Comparison of ENCODE assay signal across 12 mouse cellular contexts in genomic region chr1:63854794-63855193, GRCm38 (mm10).
A peak's percentile ranks its signal among the peaks of the same experiment; 100 is the strongest.
DNase-seq lines count a peak whose midpoint lies in the region; ATAC-seq and TF ChIP-seq lines count a peak whose summit lies in the region.
"Had no signal": no experiment of that assay in that cellular context is flagged by ENCODE, and none has a peak within 500 bp of the region (broad histone marks: within the 10 kb centered on the region; RNA-seq: fewer than 3 reads in every experiment).

No protein-coding gene starts in this region.

- H3K4me2 ChIP-seq in intestine, postnatal 0 days (replicated peaks; ENCODE audit: low read depth): no peak overlapping the region
- no peak overlapping the region for H3K4me2 ChIP-seq in intestine, embryonic 16.5 days (ENCODE audit: low read depth, low read length)
- H3K4me2 ChIP-seq in midbrain, postnatal 0 days (ENCODE audit: low read depth, low read length, poor library complexity, severe bottlenecking): no peak overlapping the region
- no peak overlapping the region for H3K4me2 ChIP-seq in midbrain, embryonic 15.5 days
- H3K4me2 ChIP-seq: embryonic facial prominence, embryonic 15.5 days; neural tube, embryonic 15.5 days had no signal

- H3K9ac ChIP-seq in intestine, postnatal 0 days (ENCODE audit: low read depth, low read length): no peak overlapping the region
- H3K9ac ChIP-seq in intestine, embryonic 16.5 days (ENCODE audit: low read depth, low read length): no peak overlapping the region
- no peak overlapping the region for H3K9ac ChIP-seq in midbrain, postnatal 0 days (replicated peaks; ENCODE audit: low read length, poor library complexity, severe bottlenecking)
- no peak overlapping the region for H3K9ac ChIP-seq in midbrain, embryonic 15.5 days
- H3K9ac ChIP-seq: embryonic facial prominence, embryonic 15.5 days; neural tube, embryonic 15.5 days had no signal

- no peak overlapping the region for H3K4me3 ChIP-seq in intestine, postnatal 0 days (ENCODE audit: low read depth, low read length)
- H3K4me3 ChIP-seq in intestine, embryonic 16.5 days (ENCODE audit: low read length): no peak overlapping the region
- no peak overlapping the region for H3K4me3 ChIP-seq in midbrain, postnatal 0 days (ENCODE audit: low read depth, low read length)
- no peak overlapping the region for H3K4me3 ChIP-seq in midbrain, embryonic 15.5 days
- no peak overlapping the region for H3K4me3 ChIP-seq in small intestine, adult 2 months (ENCODE audit: low read depth, low read length)
- H3K4me3 ChIP-seq: embryonic facial prominence, embryonic 15.5 days; neural tube, embryonic 15.5 days had no signal

- no peak for TF ChIP-seq POLR2A in small intestine, adult 2 months (IDR thresholded peaks at IDR 0.05; ENCODE audit: low read depth, low read length)

- ATAC-seq in intestine, postnatal 0 days: no peak
- ATAC-seq in intestine, embryonic 16.5 days: no peak
- no peak for ATAC-seq in midbrain, postnatal 0 days (ENCODE audit: low FRiP score)
- ATAC-seq in midbrain, embryonic 15.5 days (replicated peaks): no peak

- H3K27me3 ChIP-seq in intestine, postnatal 0 days (replicated peaks; ENCODE audit: control insufficient read depth, insufficient read depth, low read length): no peaks in the 10 kb centered on the region
- H3K27me3 ChIP-seq in intestine, embryonic 16.5 days (replicated peaks; ENCODE audit: control insufficient read depth, insufficient read depth, low read length): no peaks in the 10 kb centered on the region
- no peaks in the 10 kb centered on the region for H3K27me3 ChIP-seq in midbrain, postnatal 0 days (ENCODE audit: insufficient read depth, low read length)
- H3K27me3 ChIP-seq in midbrain, embryonic 15.5 days (replicated peaks): no peaks in the 10 kb centered on the region
- no peaks in the 10 kb centered on the region for H3K27me3 ChIP-seq in small intestine, adult 2 months (ENCODE audit: control insufficient read depth, insufficient read depth, low read length)
- H3K27me3 ChIP-seq: embryonic facial prominence, embryonic 15.5 days; neural tube, embryonic 15.5 days had no signal

- no peak overlapping the region for H3K27ac ChIP-seq in intestine, postnatal 0 days (ENCODE audit: low read depth, low read length)
- no peak overlapping the region for H3K27ac ChIP-seq in intestine, embryonic 16.5 days (ENCODE audit: low read length)
- no peak overlapping the region for H3K27ac ChIP-seq in midbrain, postnatal 0 days (ENCODE audit: low read depth, low read length)
- H3K27ac ChIP-seq in midbrain, embryonic 15.5 days: no peak overlapping the region
- no peak overlapping the region for H3K27ac ChIP-seq in small intestine, adult 2 months (ENCODE audit: insufficient read depth, low read depth, low read length)
- H3K27ac ChIP-seq: embryonic facial prominence, embryonic 15.5 days; macrophage; neural tube, embryonic 15.5 days had no signal

- TF ChIP-seq CTCF in intestine, postnatal 0 days (IDR thresholded peaks at IDR 0.05; ENCODE audit: low read depth): peak; percentile 69
- peak; percentile 66 for TF ChIP-seq CTCF in midbrain, postnatal 0 days (IDR thresholded peaks at IDR 0.05)
- TF ChIP-seq CTCF in small intestine, adult 2 months (IDR thresholded peaks at IDR 0.05; ENCODE audit: extremely low read depth, insufficient read length, insufficient replicate concordance, low read depth, low read length): peak; percentile 19; the same call in 1 of the 2 replicates

- no peaks in the 10 kb centered on the region for H3K9me3 ChIP-seq in intestine, postnatal 0 days (ENCODE audit: control insufficient read depth)
- no peaks in the 10 kb centered on the region for H3K9me3 ChIP-seq in intestine, embryonic 16.5 days (ENCODE audit: control insufficient read depth, low read length)
- no peaks in the 10 kb centered on the region for H3K9me3 ChIP-seq in midbrain, postnatal 0 days (ENCODE audit: low read length)
- H3K9me3 ChIP-seq in midbrain, embryonic 15.5 days: no peaks in the 10 kb centered on the region
- H3K9me3 ChIP-seq: embryonic facial prominence, embryonic 15.5 days; neural tube, embryonic 15.5 days had no signal

- H3K4me1 ChIP-seq in intestine, postnatal 0 days (replicated peaks; ENCODE audit: control insufficient read depth, insufficient read depth, low read length): no peaks in the 10 kb centered on the region
- H3K4me1 ChIP-seq in intestine, embryonic 16.5 days (ENCODE audit: control insufficient read depth, insufficient read depth, low read length): 0 out of 2 replicates have a peak, but pooled peaks cover 3% of the 10 kb centered on the region
- peaks cover 8% of the 10 kb centered on the region for H3K4me1 ChIP-seq in midbrain, postnatal 0 days (ENCODE audit: insufficient read depth, low read length)
- H3K4me1 ChIP-seq in midbrain, embryonic 15.5 days: peaks cover 25% of the 10 kb centered on the region
- H3K4me1 ChIP-seq in small intestine, adult 2 months (ENCODE audit: control insufficient read depth, insufficient read depth, insufficient read length, low read length): 0 out of 2 replicates have a peak, but pooled peaks cover 1% of the 10 kb centered on the region
- H3K4me1 ChIP-seq: embryonic facial prominence, embryonic 15.5 days had no signal

- H3K36me3 ChIP-seq in intestine, postnatal 0 days (ENCODE audit: control insufficient read depth, insufficient read depth): no peaks in the 10 kb centered on the region
- H3K36me3 ChIP-seq in intestine, embryonic 16.5 days (ENCODE audit: control insufficient read depth, insufficient read depth, low read length): no peaks in the 10 kb centered on the region
- H3K36me3 ChIP-seq in midbrain, postnatal 0 days (ENCODE audit: insufficient read depth, low read length): no peaks in the 10 kb centered on the region
- no peaks in the 10 kb centered on the region for H3K36me3 ChIP-seq in midbrain, embryonic 15.5 days (replicated peaks)
- no peaks in the 10 kb centered on the region for H3K36me3 ChIP-seq in small intestine, adult 2 months (ENCODE audit: control insufficient read depth, insufficient read depth, low read length)
- H3K36me3 ChIP-seq: embryonic facial prominence, embryonic 15.5 days; neural tube, embryonic 15.5 days had no signal

- WGBS in intestine, postnatal 0 days: 56% methylated on average over 3 of the region's 3 CpGs
- WGBS in intestine, embryonic 16.5 days: 69% methylated on average over 3 of the region's 3 CpGs
- 63% methylated on average over 3 of the region's 3 CpGs for WGBS in midbrain, postnatal 0 days
- WGBS in midbrain, embryonic 15.5 days: 68% methylated on average over 3 of the region's 3 CpGs
- 64% methylated on average over 3 of the region's 3 CpGs for WGBS in small intestine, adult 2 months

- DNase-seq in midbrain, postnatal 0 days (ENCODE audit: low spot score): no peak
- peak; percentile 17 for DNase-seq in brain, adult 2 months (ENCODE audit: low read depth, low spot score)
- DNase-seq in cerebellum, adult 11 months: no peak
- no peak for DNase-seq in urinary bladder, postnatal 36 days (ENCODE audit: low spot score in 2 of 2)
- DNase-seq: layer of hippocampus, adult 9-11 months had no signal

Comparison
In these comparisons a context has a peak if more than half of its experiments do, and no peak if none do; other contexts are left out.
1. CTCF ChIP-seq: peak in every context shown above with its lines; median percentile 69 in intestine, postnatal 0 days; 66 in midbrain, postnatal 0 days; 19 in small intestine, adult 2 months.